Mouse (Mus musculus) neural tube, embryonic 11.5 days (tissue): ENCODE data around the gene Iqschfp. TPM values are rescaled to one million over a fixed set of nuclear protein-coding genes. Genes with fewer than 3 reads are reported as not detected.

ENCODE experiments used
- ATAC-seq: fragments of 200-750 bp; cut with Nextera tagmentation; 2 replicates; pipeline ENCODE4 v1.8.0; 2017; ENCODE audit warnings: moderate number of reproducible peaks, mild to moderate bottlenecking, moderate TSS enrichment, moderate library complexity; ENCODE audit not compliant: insufficient read depth, low FRiP score, low TSS enrichment
- DNase-seq: peaks from one replicate; pipeline ENCODE4 v3.0.0-alpha.2; 2015; ENCODE audit warnings: low spot score
- H3K27ac ChIP-seq: fragments of 300-500 bp; sonication (generic); 2 replicates; pipeline ENCODE4 v1.5.1; 2014; ENCODE audit warnings: low read depth, mild to moderate bottlenecking, low read length
- H3K27me3 ChIP-seq: fragments of 300-500 bp; sonication (generic); 2 replicates; pipeline ENCODE4 v1.6.1; 2014; ENCODE audit warnings: mild to moderate bottlenecking, low read length, mixed read lengths; ENCODE audit not compliant: control insufficient read depth, insufficient read depth
- H3K36me3 ChIP-seq: fragments of 300-500 bp; sonication (generic); 2 replicates; pipeline ENCODE4 v1.6.1; 2014; ENCODE audit warnings: mild to moderate bottlenecking, low read length, moderate library complexity, mixed read lengths; ENCODE audit not compliant: control insufficient read depth, insufficient read depth
- H3K4me1 ChIP-seq: fragments of 300-500 bp; sonication (generic); 2 replicates; pipeline ENCODE4 v1.6.1; 2014; ENCODE audit warnings: low read length, mixed read lengths; ENCODE audit not compliant: control insufficient read depth, insufficient read depth
- H3K4me2 ChIP-seq: fragments of 300-500 bp; sonication (generic); 2 replicates; pipeline ENCODE4 v1.6.1; 2014; ENCODE audit warnings: low read depth, mild to moderate bottlenecking, moderate library complexity
- H3K4me3 ChIP-seq: fragments of 300-500 bp; sonication (generic); 2 replicates; pipeline ENCODE4 v1.5.1; 2014; ENCODE audit warnings: low read depth, low read length
- H3K9ac ChIP-seq: fragments of 300-500 bp; sonication (generic); 2 replicates; pipeline ENCODE4 v1.6.1; 2014; ENCODE audit warnings: mild to moderate bottlenecking, low read length
- H3K9me3 ChIP-seq: fragments of 300-500 bp; sonication (generic); 2 replicates; pipeline ENCODE4 v1.6.1; 2016; ENCODE audit warnings: low read length; ENCODE audit not compliant: control insufficient read depth
- WGBS: fragments of 180-500 bp; shearing (Covaris S2); extraction: QIAGEN DNeasy Blood & Tissue Kit; methylation state at CpG from one replicate; pipeline ENCODE4 v1.1.7; 2014; 5-methylcytosine and 5-hydroxymethylcytosine counted together
- polyA plus RNA-seq: library from polyadenylated mRNA; unstranded; fragments of >200 nt; fragmentation: Nextera tagmentation; extraction: Ambion mirVana; gene quantifications from 2 replicates; pipeline ENCODE4 v1.2.1, GENCODE M21; 2014

Gene Iqschfp
- polyA plus RNA-seq, 1 experiment from 2014 or later: 0.37 TPM

- no peak overlapping the region for H3K9ac ChIP-seq
- H3K4me1 ChIP-seq: no peaks in the 10 kb centered on the region
- DNase-seq (no peak), ATAC-seq (no peak)
- no peak overlapping the region for H3K4me3 ChIP-seq
- no peak overlapping the region for H3K27ac ChIP-seq
- H3K4me2 ChIP-seq: no peak overlapping the region
- no peaks in the 10 kb centered on the region for H3K36me3 ChIP-seq
- no peaks in the 10 kb centered on the region for H3K9me3 ChIP-seq
- H3K27me3 ChIP-seq: no peaks in the 10 kb centered on the region
- 85% methylated on average over 12 of the region's 12 CpGs for WGBS
Measured at GRCm38 (mm10) chr3:68516393-68517081, 624.5 kb downstream of the Iqschfp start.

- Histone ChIP-seq H3K4me3 (no peak overlapping the region), H3K4me1 (no peaks in the 10 kb centered on the region), H3K27ac (no peak overlapping the region), H3K36me3 (no peaks in the 10 kb centered on the region), H3K9me3 (no peaks in the 10 kb centered on the region), H3K4me2 (no peak overlapping the region), H3K27me3 (no peaks in the 10 kb centered on the region), H3K9ac (no peak overlapping the region)
- no peak for DNase-seq
- ATAC-seq: no peak
- 65% methylated on average over 7 of the region's 7 CpGs for WGBS
Measured at GRCm38 (mm10) chr3:68517236-68517635, 625.2 kb downstream of the Iqschfp start.

GRCm38 (mm10) chr3:68518041-68518440 is 626.0 kb downstream of the Iqschfp start:
- H3K4me2 ChIP-seq: no peak overlapping the region
- H3K4me1 ChIP-seq: no peaks in the 10 kb centered on the region
- DNase-seq: no peak
- H3K27me3 ChIP-seq: no peaks in the 10 kb centered on the region
- no peak for ATAC-seq
- 84% methylated on average over 8 of the region's 8 CpGs for WGBS
- H3K36me3 ChIP-seq: no peaks in the 10 kb centered on the region
- H3K9me3 ChIP-seq: no peaks in the 10 kb centered on the region
- H3K9ac ChIP-seq: no peak overlapping the region
- no peak overlapping the region for H3K4me3 ChIP-seq
- H3K27ac ChIP-seq: no peak overlapping the region

DNA sequence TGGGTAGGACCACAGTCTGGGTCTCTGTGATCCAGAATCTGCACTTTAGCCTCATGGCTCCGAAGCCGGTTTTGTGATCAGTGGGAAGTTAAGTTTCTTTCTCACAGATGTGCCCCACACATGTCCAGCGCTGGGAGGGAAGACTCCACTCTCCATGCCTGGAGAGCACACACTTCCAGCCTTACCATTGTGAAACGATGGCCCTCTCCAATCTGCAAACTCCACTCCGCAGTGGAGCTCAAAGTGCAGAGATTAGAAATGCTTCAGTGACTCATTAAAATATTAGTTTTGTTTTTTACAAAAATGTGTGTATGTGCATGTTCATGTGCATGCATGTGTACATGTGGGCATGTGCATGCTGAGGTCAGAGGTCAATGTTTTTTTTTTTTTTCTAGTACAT is 626.6 kb downstream of the Iqschfp start:
- no peak overlapping the region for H3K4me2 ChIP-seq
- no peak for ATAC-seq
- no peaks in the 10 kb centered on the region for H3K36me3 ChIP-seq
- WGBS: 94% methylated on average over 5 of the region's 5 CpGs
- no peaks in the 10 kb centered on the region for H3K4me1 ChIP-seq
- H3K9ac ChIP-seq: no peak overlapping the region
- H3K27ac ChIP-seq: no peak overlapping the region
- H3K27me3 ChIP-seq: no peaks in the 10 kb centered on the region
- no peaks in the 10 kb centered on the region for H3K9me3 ChIP-seq
- H3K4me3 ChIP-seq: no peak overlapping the region
- DNase-seq: no peak

DNA sequence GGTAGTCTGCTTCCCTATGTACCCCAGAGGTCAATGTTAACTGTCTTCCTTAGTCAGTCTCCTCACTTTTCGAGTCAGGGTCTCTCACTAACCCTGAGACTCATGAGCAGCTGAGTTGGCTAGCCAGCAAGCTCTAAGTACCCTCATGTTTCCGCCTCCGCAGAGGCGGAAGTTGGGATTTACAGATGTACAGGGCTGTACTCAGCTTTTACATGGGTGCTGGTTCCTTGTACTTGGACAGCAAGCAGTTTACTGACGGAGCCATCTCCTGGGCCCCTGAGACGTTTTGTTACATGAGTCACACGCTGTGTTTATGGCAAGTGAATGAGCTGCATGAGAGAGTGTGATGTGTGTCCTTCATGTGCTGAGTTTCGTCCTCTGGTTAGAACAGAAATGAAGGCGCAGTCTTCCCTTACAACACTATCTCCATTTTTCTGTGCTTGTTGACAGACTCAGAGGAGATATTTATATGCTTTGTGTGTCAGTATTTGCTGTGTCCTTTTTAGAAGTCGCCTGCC is 633.4 kb downstream of the Iqschfp start:
- Histone ChIP-seq H3K4me3 (no peak overlapping the region), H3K9me3 (no peaks in the 10 kb centered on the region), H3K27me3 (no peaks in the 10 kb centered on the region), H3K9ac (no peak overlapping the region), H3K4me2 (no peak overlapping the region), H3K4me1 (no peaks in the 10 kb centered on the region), H3K27ac (no peak overlapping the region), H3K36me3 (no peaks in the 10 kb centered on the region)
- ATAC-seq: no peak
- WGBS: 90% methylated on average over 10 of the region's 10 CpGs
- no peak for DNase-seq

- 52% methylated on average over 4 of the region's 4 CpGs for whole genome bisulfite sequencing
- Histone ChIP-seq H3K27me3 (no peaks in the 10 kb centered on the region), H3K4me1 (no peaks in the 10 kb centered on the region), H3K27ac (no peak overlapping the region), H3K36me3 (no peaks in the 10 kb centered on the region), H3K4me3 (no peak overlapping the region), H3K4me2 (no peak overlapping the region), H3K9ac (no peak overlapping the region), H3K9me3 (no peaks in the 10 kb centered on the region)
- DNase-seq (no peak), ATAC-seq (no peak)
Measured at GRCm38 (mm10) chr3:68526416-68526815, 634.4 kb downstream of the Iqschfp start.

- no peak for ATAC-seq
- Histone ChIP-seq H3K4me3 (no peak overlapping the region), H3K9ac (no peak overlapping the region), H3K9me3 (no peaks in the 10 kb centered on the region), H3K27ac (no peak overlapping the region), H3K36me3 (no peaks in the 10 kb centered on the region), H3K4me2 (no peak overlapping the region), H3K27me3 (no peaks in the 10 kb centered on the region), H3K4me1 (no peaks in the 10 kb centered on the region)
- no peak for DNase-seq
- WGBS: 66% methylated on average over 4 of the region's 4 CpGs
Measured at GRCm38 (mm10) chr3:68527182-68527581, 635.1 kb downstream of the Iqschfp start.

DNA sequence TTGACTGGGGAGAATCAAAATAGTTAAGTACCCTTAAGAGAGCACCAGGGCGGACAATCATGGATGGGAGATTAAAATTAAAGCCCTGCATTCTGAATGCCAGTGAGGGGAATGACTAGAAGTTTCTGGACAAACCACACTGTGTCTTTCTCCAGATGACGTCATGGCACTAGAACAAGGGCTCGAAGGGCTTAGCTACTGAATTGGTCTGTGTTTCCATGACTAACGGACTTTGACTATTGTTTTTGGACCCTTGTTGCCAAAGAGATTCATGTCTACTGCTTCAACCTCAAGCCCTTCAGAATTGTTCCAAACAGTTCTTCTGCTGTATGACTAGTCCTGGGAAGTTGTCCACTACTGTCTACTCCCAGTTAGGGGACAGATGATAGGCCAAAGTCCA is 639.9 kb downstream of the Iqschfp start:
- no peak for ATAC-seq
- WGBS: 91% methylated on average over 4 of the region's 4 CpGs
- H3K9ac ChIP-seq: no peak overlapping the region

GRCm38 (mm10) chr3:68534571-68535051 is 642.6 kb downstream of the Iqschfp start:
- H3K4me1 ChIP-seq: no peaks in the 10 kb centered on the region
- H3K27ac ChIP-seq: no peak overlapping the region
- no peak overlapping the region for H3K9ac ChIP-seq
- no peak overlapping the region for H3K4me3 ChIP-seq
- no peak overlapping the region for H3K4me2 ChIP-seq
- no peak for ATAC-seq
- 25% methylated on average over 5 of the region's 7 CpGs for WGBS
- H3K27me3 ChIP-seq: no peaks in the 10 kb centered on the region
- 0 out of 2 replicates have a peak, but pooled peaks cover 5% of the 10 kb centered on the region for H3K9me3 ChIP-seq
- no peak for DNase-seq
- H3K36me3 ChIP-seq: no peaks in the 10 kb centered on the region

More for the DNA sequence above, 639.9 kb downstream of the Iqschfp start:
- 0 out of 2 replicates have a peak, but pooled peaks cover 5% of the 10 kb centered on the region for H3K9me3 ChIP-seq
- H3K4me2 ChIP-seq: no peak overlapping the region
- no peak overlapping the region for H3K4me3 ChIP-seq
- H3K36me3 ChIP-seq: no peaks in the 10 kb centered on the region
- H3K27me3 ChIP-seq: no peaks in the 10 kb centered on the region
- no peak for DNase-seq
- H3K27ac ChIP-seq: no peak overlapping the region
- no peaks in the 10 kb centered on the region for H3K4me1 ChIP-seq
